Mouse (Mus musculus): ENCODE results near the gene Gm20918.
"Not testable (repeated sequence)": the region's sequence is repeated elsewhere in the genome, so short reads cannot be mapped to it uniquely, and the experiment has no call there.

The Gm20918 gene

DNA sequence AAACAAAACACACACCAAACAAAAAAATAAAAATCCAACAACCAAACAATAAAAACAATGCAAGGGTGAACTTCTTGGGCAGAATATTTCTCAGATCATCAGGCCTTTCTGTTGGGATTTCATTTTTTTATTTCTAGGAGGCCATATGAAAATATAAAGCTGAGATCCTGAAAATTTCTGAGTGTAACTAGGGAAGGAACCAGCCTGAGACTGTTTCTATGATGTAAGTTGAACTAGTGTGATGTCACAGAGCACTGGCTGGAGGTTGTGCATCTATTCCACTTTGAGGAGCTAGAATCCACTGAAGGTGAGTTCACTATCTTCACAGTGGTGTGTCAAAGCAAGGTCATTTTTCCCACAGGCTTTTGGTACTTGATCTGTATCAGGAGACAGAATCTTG is at the start of gene Gm20918:
Gene Gm20918, plus strand, starts transcription at position 301 of the 400 bp plus-strand sequence.
- not testable (repeated sequence) for DNase-seq

Measured in lung, postnatal 36 days (tissue).